Mouse (Mus musculus) olfactory bulb, adult 2 months (tissue): ENCODE measurements at regions not wholly inside any gene's neighbourhood (a gene's known extent, or its start where the extent isn't known, plus 50 kb on each side); places are given as distances from the start of the nearest gene placed in this dataset.

Source experiments
- CTCF ChIP-seq: fragments of 200-500 bp; IDR thresholded peaks from 2 replicates; pipeline ENCODE4 v1.5.1; 2012; ENCODE audit warnings: low read depth, mild to moderate bottlenecking, low read length, moderate library complexity; ENCODE audit not compliant: insufficient read depth
- POLR2A ChIP-seq: fragments of 200-500 bp; IDR thresholded peaks from 2 replicates; pipeline ENCODE4 v1.6.1; 2012; ENCODE audit warnings: mild to moderate bottlenecking, low read depth, low read length, moderate library complexity; ENCODE audit not compliant: insufficient read depth

DNA sequence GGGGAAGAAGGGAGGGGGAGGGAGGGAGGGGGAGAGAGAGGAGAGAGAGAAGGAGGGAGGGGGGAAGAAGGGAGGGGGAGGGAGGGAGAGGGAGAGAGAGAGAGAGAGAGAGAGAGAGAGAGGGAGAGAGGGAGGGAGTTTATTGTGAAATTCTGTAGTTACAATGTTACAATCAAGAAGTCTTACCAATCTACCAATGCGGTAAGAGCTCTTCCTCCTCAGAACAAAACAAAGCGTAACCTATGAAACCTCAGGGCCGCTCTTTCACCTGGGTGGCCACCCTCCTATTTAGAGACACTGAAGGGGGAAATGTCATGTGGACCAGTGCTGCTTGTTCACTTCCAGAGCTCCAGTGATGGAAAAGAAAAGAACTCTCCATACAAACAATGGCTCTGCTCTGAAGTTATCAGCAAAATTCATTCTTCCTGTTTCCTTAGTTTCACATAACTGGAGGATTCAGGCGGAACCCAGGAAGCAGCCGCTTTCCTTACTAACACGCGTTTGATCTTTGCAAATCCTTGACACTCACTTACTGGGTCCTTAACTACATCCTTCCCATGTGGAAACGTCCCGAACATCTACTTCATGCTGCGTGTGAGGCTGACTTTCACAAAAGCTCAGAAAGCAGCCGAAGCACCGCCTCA is 65.7 kb upstream of the Pja2 start:
- no peak for TF ChIP-seq CTCF
- TF ChIP-seq POLR2A, result no peak
